Mouse (Mus musculus) E14TG2a.4 (cell line): ENCODE results near the gene Npm3.

Source experiments
- CTCF ChIP-seq: conservative IDR thresholded peaks from 2 replicates; pipeline ENCODE4 v1.5.1; 2014; ENCODE audit warnings: low read length
- NANOG ChIP-seq: IDR thresholded peaks from 2 replicates; pipeline ENCODE4 v1.6.1; 2014; ENCODE audit warnings: borderline replicate concordance, low read length, mixed read lengths
- POU5F1 ChIP-seq: IDR thresholded peaks from 2 replicates; pipeline ENCODE4 v1.6.1; 2014; ENCODE audit warnings: low read length, borderline replicate concordance

GRCm38 (mm10) chr19:45749243-45750043, at the start of gene Npm3:
- no peak for TF ChIP-seq CTCF
- TF ChIP-seq NANOG = no peak
- TF ChIP-seq POU5F1 = no peak
